Mouse (Mus musculus) frontal cortex, adult (tissue): Measurements from ENCODE around the gene Ankrd52.
A peak's percentile ranks its signal among the peaks of the same experiment; 100 is the strongest.

ENCODE experiments used
- ATAC-seq: cut with Nextera tagmentation; 2 replicates; pipeline ENCODE4 v1.9.2; 2017; ENCODE audit warnings: mild to moderate bottlenecking, moderate library complexity, mixed read lengths; ENCODE audit not compliant: low TSS enrichment

Gene Ankrd52

GRCm38 (mm10) chr10:128369599-128369998 lies 7.3 kb upstream of the Ankrd52 start:
- no peak for ATAC-seq

- no peak for ATAC-seq
Observed at GRCm38 (mm10) chr10:128370021-128370420, 6.9 kb upstream of the Ankrd52 start.

- no peak for ATAC-seq
Observed at GRCm38 (mm10) chr10:128370601-128371000, 6.3 kb upstream of the Ankrd52 start.

- ATAC-seq: no peak
Observed at GRCm38 (mm10) chr10:128372142-128372541, 4.8 kb upstream of the Ankrd52 start.

GRCm38 (mm10) chr10:128372989-128373748 lies 3.7 kb upstream of the Ankrd52 start:
- ATAC-seq: no peak

GRCm38 (mm10) chr10:128374393-128374792 lies 2.5 kb upstream of the Ankrd52 start:
- no peak for ATAC-seq

GRCm38 (mm10) chr10:128376099-128376454 lies 838 bp upstream of the Ankrd52 start:
- ATAC-seq: no peak

GRCm38 (mm10) chr10:128377222-128377939 lies 466 bp downstream of the Ankrd52 start:
- ATAC-seq: peak; percentile 39

GRCm38 (mm10) chr10:128377940-128378448 lies 1.1 kb downstream of the Ankrd52 start:
- peak; percentile 45 for ATAC-seq

GRCm38 (mm10) chr10:128378462-128378861 lies 1.5 kb downstream of the Ankrd52 start:
- ATAC-seq: peak; percentile 20; the same call in 1 of the 2 replicates

GRCm38 (mm10) chr10:128379260-128379659 lies 2.3 kb downstream of the Ankrd52 start:
- no peak for ATAC-seq

- ATAC-seq: no peak
Observed at GRCm38 (mm10) chr10:128380565-128380964, 3.6 kb downstream of the Ankrd52 start.

- no peak for ATAC-seq
Observed at GRCm38 (mm10) chr10:128382482-128382881, 5.6 kb downstream of the Ankrd52 start.

GRCm38 (mm10) chr10:128385902-128386301 lies 9.0 kb downstream of the Ankrd52 start:
- ATAC-seq: no peak

GRCm38 (mm10) chr10:128388941-128389340 lies 12.0 kb downstream of the Ankrd52 start:
- ATAC-seq: no peak

- no peak for ATAC-seq
Observed at GRCm38 (mm10) chr10:128389570-128389969, 12.7 kb downstream of the Ankrd52 start.

GRCm38 (mm10) chr10:128390366-128390765 lies 13.5 kb downstream of the Ankrd52 start:
- no peak for ATAC-seq

GRCm38 (mm10) chr10:128391850-128392249 lies 14.9 kb downstream of the Ankrd52 start:
- ATAC-seq: no peak

- no peak for ATAC-seq
Observed at GRCm38 (mm10) chr10:128396017-128396673, 19.2 kb downstream of the Ankrd52 start.

- ATAC-seq: peak; percentile 15; the same call in 1 of the 2 replicates
Observed at GRCm38 (mm10) chr10:128396716-128397264, 19.9 kb downstream of the Ankrd52 start.

GRCm38 (mm10) chr10:128397466-128397865 lies 20.6 kb downstream of the Ankrd52 start:
- peak; percentile 17; the same call in 1 of the 2 replicates for ATAC-seq

GRCm38 (mm10) chr10:128400338-128400737 lies 23.4 kb downstream of the Ankrd52 start:
- no peak for ATAC-seq
